Comparison of ENCODE assay signal across 8 mouse cellular contexts in genomic region chr17:51534270-51534669, GRCm38 (mm10).
DNase-seq lines count a peak whose midpoint lies in the region; ATAC-seq lines count a peak whose summit lies in the region.

No protein-coding gene starts in this region.

- 0 out of 2 replicates have a peak, but pooled peaks cover 7% of the 10 kb centered on the region for H3K4me1 ChIP-seq in kidney, embryonic 16.5 days (ENCODE audit: insufficient read depth, low read length)
- H3K4me1 ChIP-seq in embryonic facial prominence, embryonic 14.5 days (ENCODE audit: control insufficient read depth, insufficient read depth, low read length): 0 out of 2 replicates have a peak, but pooled peaks cover 7% of the 10 kb centered on the region
- H3K4me1 ChIP-seq in hindbrain, embryonic 11.5 days (replicated peaks; ENCODE audit: control insufficient read depth, insufficient read depth, low read length): no peaks in the 10 kb centered on the region
- H3K4me1 ChIP-seq in neural tube, embryonic 13.5 days (replicated peaks): peaks cover 26% of the 10 kb centered on the region

- no peaks in the 10 kb centered on the region for H3K27me3 ChIP-seq in kidney, embryonic 16.5 days (ENCODE audit: insufficient read depth, low read length)
- H3K27me3 ChIP-seq in embryonic facial prominence, embryonic 14.5 days (replicated peaks; ENCODE audit: control insufficient read depth, insufficient read depth, low read length): no peaks in the 10 kb centered on the region; the same call in 1 of the 2 replicates
- H3K27me3 ChIP-seq in hindbrain, embryonic 11.5 days (ENCODE audit: control insufficient read depth, insufficient read depth, low read length): no peaks in the 10 kb centered on the region
- H3K27me3 ChIP-seq in neural tube, embryonic 13.5 days: no peaks in the 10 kb centered on the region

- no peak for DNase-seq in kidney, adult 11 months
- peak; percentile 24 for DNase-seq in embryonic facial prominence, embryonic 14.5 days (ENCODE audit: low spot score)
- peak; percentile 26 for DNase-seq in hindbrain, embryonic 11.5 days (ENCODE audit: low spot score)
- DNase-seq in cerebellum, adult 11 months: no peak
- DNase-seq in spleen, postnatal 4 days (ENCODE audit: low spot score in 2 of 2): no peak
- DNase-seq in urinary bladder, postnatal 4 days (ENCODE audit: low spot score in 2 of 2): no peak

- H3K36me3 ChIP-seq in kidney, embryonic 16.5 days (ENCODE audit: insufficient read depth, low read length): no peaks in the 10 kb centered on the region
- H3K36me3 ChIP-seq in embryonic facial prominence, embryonic 14.5 days (ENCODE audit: control insufficient read depth, insufficient read depth, low read length): no peaks in the 10 kb centered on the region
- no peaks in the 10 kb centered on the region for H3K36me3 ChIP-seq in hindbrain, embryonic 11.5 days (ENCODE audit: control insufficient read depth, insufficient read depth, low read length)
- no peaks in the 10 kb centered on the region for H3K36me3 ChIP-seq in neural tube, embryonic 13.5 days

- H3K4me2 ChIP-seq in kidney, embryonic 16.5 days (replicated peaks; ENCODE audit: low read depth, low read length): peak overlapping the region; percentile 48
- H3K4me2 ChIP-seq in embryonic facial prominence, embryonic 14.5 days (ENCODE audit: low read depth, low read length): peak overlapping the region; percentile 60
- 0 out of 2 replicates have a peak overlapping the region, but pooled peaks have one; percentile 0 for H3K4me2 ChIP-seq in hindbrain, embryonic 11.5 days (replicated peaks; ENCODE audit: low read depth, low read length)
- H3K4me2 ChIP-seq in neural tube, embryonic 13.5 days: peak overlapping the region; percentile 57

- no peaks in the 10 kb centered on the region for H3K9me3 ChIP-seq in kidney, embryonic 16.5 days (ENCODE audit: low read length)
- H3K9me3 ChIP-seq in embryonic facial prominence, embryonic 14.5 days (ENCODE audit: control insufficient read depth, low read length): no peaks in the 10 kb centered on the region
- no peaks in the 10 kb centered on the region for H3K9me3 ChIP-seq in hindbrain, embryonic 11.5 days (ENCODE audit: control insufficient read depth, low read length)
- H3K9me3 ChIP-seq in neural tube, embryonic 13.5 days: no peaks in the 10 kb centered on the region

- no peak overlapping the region for H3K27ac ChIP-seq in kidney, embryonic 16.5 days (ENCODE audit: low read length)
- no peak overlapping the region for H3K27ac ChIP-seq in embryonic facial prominence, embryonic 14.5 days (replicated peaks; ENCODE audit: low read depth, low read length)
- H3K27ac ChIP-seq in hindbrain, embryonic 11.5 days (ENCODE audit: low read depth, low read length): no peak overlapping the region
- peak overlapping the region; percentile 38; the same call in 1 of the 2 replicates for H3K27ac ChIP-seq in neural tube, embryonic 13.5 days (replicated peaks)

- ATAC-seq in kidney, embryonic 16.5 days (ENCODE audit: low FRiP score, low TSS enrichment): peak; percentile 91
- ATAC-seq in embryonic facial prominence, embryonic 14.5 days (ENCODE audit: low read depth): peak; percentile 89
- peak; percentile 75 for ATAC-seq in hindbrain, embryonic 11.5 days (ENCODE audit: low FRiP score)
- peak; percentile 49; the same call in 1 of the 2 replicates for ATAC-seq in neural tube, embryonic 13.5 days (ENCODE audit: low read depth)

- H3K4me3 ChIP-seq in kidney, embryonic 16.5 days (ENCODE audit: low read length): peak overlapping the region; percentile 20; the same call in 1 of the 2 replicates
- H3K4me3 ChIP-seq in embryonic facial prominence, embryonic 14.5 days (ENCODE audit: low read depth, low read length): peak overlapping the region; percentile 27
- H3K4me3 ChIP-seq in hindbrain, embryonic 11.5 days (ENCODE audit: low read depth, low read length): no peak overlapping the region
- peak overlapping the region; percentile 25 for H3K4me3 ChIP-seq in neural tube, embryonic 13.5 days

- H3K9ac ChIP-seq in kidney, embryonic 16.5 days (replicated peaks; ENCODE audit: low read length): no peak overlapping the region
- H3K9ac ChIP-seq in embryonic facial prominence, embryonic 14.5 days (ENCODE audit: low read depth, low read length): 0 out of 2 replicates have a peak overlapping the region, but pooled peaks have one; percentile 19
- H3K9ac ChIP-seq in hindbrain, embryonic 11.5 days (ENCODE audit: low read depth, low read length): no peak overlapping the region
- H3K9ac ChIP-seq in neural tube, embryonic 13.5 days: peak overlapping the region; percentile 66

- WGBS in kidney, embryonic 16.5 days: 6% methylated on average over 14 of the region's 14 CpGs
- 9% methylated on average over 14 of the region's 14 CpGs for WGBS in embryonic facial prominence, embryonic 14.5 days
- 29% methylated on average over 14 of the region's 14 CpGs for WGBS in hindbrain, embryonic 11.5 days
- WGBS in neural tube, embryonic 13.5 days: 19% methylated on average over 14 of the region's 14 CpGs

Comparison
In these comparisons a context has a peak if more than half of its experiments do, and no peak if none do; other contexts are left out.
1. H3K4me2 ChIP-seq: peak in every context shown above with its lines; median percentile 60 in embryonic facial prominence, embryonic 14.5 days; 57 in neural tube, embryonic 13.5 days; 48 in kidney, embryonic 16.5 days; 0 in hindbrain, embryonic 11.5 days.
2. H3K9ac ChIP-seq: peak in embryonic facial prominence, embryonic 14.5 days (single experiment) and neural tube, embryonic 13.5 days (single experiment); none in kidney, embryonic 16.5 days (single experiment) and hindbrain, embryonic 11.5 days (single experiment).
3. DNase-seq: peak in embryonic facial prominence, embryonic 14.5 days (single experiment) and hindbrain, embryonic 11.5 days (single experiment); none in kidney, adult 11 months (single experiment), cerebellum, adult 11 months (single experiment), spleen, postnatal 4 days (0 of 2) and urinary bladder, postnatal 4 days (0 of 2).
4. Peak in every context shown above with its lines, with median percentiles within 50 percentile points of each other: ATAC-seq.